Mouse (Mus musculus) gastrocnemius, postnatal 10 days (tissue): ENCODE results near the gene Afg3l1. TPM values are rescaled to one million over a fixed set of nuclear protein-coding genes. Genes with fewer than 3 reads are reported as not detected.
"Not testable (repeated sequence)": the region's sequence is repeated elsewhere in the genome, so short reads cannot be mapped to it uniquely, and the experiment has no call there.

ENCODE experiments used
- DNase-seq: peaks from one replicate; pipeline ENCODE4 v3.0.0; 2021; ENCODE audit warnings: mixed read lengths
- total RNA-seq, 2 experiments: library from RNA; stranded (reverse); gene quantifications; 2 replicates each; pipeline ENCODE4 v1.2.3; 2021

Afg3l1 gene
- total RNA-seq, 2 experiments from 2014 or later: 34.3 to 37.5 TPM

DNA sequence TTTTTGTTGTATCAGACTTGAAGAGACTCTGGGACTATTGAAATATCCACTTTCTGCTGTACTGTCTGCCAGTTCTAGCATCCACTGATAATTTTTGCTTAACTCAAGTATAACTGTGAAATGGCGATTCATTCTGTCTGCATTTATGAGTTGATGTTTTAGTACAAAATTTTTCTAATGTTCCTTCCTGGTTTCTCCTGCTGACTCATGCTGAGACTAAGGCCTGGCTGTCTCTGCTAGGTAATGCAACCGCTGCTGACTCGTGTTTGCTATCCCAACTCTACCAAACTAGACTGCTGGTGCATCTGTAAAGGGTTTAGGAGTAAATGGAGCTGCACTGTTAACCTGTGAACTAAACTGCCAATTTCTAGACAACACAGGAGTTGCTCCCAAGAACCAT is 10.2 kb upstream of the Afg3l1 start:
- no peak for DNase-seq

DNA sequence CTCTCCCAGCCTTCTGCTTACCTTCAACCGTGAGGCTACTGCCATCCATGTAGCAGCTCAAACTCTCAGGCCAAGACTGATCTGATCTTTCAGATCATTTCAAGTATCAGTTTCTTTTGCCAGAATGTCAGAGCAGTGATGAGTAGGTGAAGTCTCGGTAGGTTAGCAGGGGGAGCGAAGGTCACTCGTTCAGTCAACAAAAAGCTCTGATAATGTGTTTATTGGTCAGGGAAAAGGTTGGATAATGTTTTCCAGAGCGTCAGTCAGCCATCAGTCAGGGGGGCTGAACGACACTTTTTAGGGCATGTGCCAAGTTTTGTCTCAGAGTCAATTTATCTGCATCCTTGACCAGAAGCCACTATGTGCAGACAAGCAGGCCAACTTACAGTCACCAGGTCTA is 4.7 kb upstream of the Afg3l1 start:
- not testable (repeated sequence) for DNase-seq

- not testable (repeated sequence) for DNase-seq
These were observed 3.2 kb upstream of the Afg3l1 start for GRCm38 (mm10) chr8:123474549-123474948.

DNA sequence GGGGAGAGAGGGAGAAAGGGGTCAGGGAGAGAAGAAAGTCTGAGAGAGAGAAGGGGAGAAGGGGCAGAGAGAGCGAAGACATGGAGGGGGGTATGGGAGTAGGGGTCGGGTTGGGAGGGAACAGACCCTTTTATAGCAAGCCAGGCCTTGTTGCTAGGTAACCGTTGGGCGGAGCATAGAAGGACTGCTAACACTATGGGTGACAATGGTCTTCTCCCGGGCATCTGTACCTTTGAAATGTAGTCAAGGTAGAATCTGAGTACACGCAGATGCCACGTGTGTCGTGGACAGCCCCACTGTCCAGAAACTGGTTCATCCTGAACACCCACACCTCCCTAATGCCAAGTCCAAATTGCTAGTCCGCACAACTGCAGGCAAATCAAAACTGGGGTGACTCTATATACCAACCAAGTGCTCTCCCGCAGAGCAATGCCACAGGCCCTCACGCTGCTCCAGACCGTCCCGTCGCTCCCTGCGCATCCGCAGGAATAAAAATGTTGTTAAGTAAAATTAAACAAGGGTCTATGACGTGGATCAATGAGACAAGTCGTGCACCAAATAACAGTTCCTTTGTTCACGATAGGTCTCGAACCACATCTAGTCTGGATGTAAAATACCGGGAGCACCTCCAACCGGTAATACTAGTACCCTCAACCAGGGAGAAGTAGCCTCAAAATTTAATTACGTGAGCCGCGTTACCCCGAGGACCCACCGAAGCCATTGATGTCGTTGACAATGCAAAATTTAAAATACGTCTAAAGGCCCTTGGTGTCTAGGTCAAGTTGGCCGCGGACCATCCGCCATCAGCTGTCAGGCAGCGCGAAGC is 579 bp upstream of the Afg3l1 start:
- no peak for DNase-seq

GRCm38 (mm10) chr8:123478456-123479218 is 934 bp downstream of the Afg3l1 start:
- DNase-seq: no peak

- DNase-seq: no peak
These were observed 4.9 kb downstream of the Afg3l1 start for GRCm38 (mm10) chr8:123482627-123483026.

DNA sequence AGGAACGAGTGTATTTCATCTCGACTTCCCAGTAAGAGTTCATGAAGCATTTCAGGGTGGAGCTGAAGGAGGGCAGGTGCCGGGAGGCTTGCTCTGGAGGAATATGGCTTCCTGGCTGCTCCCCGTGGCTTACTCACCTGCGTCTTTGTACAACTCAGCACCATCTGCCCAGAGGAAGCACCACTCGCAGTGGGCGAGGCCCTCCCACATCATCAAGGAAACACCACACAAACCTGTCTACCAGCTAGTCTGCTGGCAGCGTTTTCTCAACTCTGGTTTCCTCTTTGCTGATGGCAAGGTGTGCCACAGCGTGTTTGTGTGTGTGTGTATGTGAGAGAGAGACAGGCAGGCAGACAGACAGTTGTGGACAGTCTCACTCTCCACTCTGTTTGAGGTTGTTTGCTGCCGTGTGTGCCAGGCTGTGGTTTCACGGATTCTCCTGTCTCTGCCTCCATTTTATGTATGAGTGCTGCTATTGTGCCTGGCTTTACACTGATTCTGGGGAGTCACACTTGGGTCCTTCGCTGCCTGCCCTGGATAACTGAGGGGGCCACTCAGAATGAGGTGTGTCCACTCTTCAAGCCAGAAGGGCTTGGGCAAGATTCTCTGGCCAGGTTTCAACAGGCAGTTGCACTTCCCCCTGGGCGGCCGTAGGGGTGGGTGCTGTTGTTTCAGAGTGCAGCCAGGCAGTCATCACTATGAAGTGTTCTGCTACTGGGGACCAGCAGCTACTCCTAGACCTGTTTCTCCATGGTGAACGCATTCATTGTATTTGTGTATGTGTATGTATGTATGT is 13.8 kb downstream of the Afg3l1 start:
- no peak for DNase-seq

- no peak for DNase-seq
These were observed 15.2 kb downstream of the Afg3l1 start for GRCm38 (mm10) chr8:123492898-123493297.

DNA sequence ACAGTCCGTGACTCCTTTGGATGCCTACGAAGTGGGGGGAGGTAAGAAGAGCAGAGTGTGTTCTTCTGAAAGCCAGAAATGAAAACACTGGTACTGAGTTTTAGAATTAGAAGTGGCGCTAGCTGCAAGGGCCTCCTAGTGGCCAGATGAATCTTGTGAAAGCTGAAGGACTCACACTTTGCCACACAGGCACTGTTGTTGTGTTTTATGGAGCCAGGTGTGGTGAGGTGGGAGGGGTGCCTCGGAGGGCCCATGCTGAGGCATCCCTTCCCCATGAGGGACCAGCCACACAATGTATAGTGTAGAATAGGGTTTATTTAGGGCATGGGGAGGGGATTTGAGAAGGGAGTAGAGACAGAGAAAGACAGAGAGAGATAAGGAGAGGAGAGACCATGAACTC is 20.0 kb downstream of the Afg3l1 start:
- no peak for DNase-seq

- DNase-seq: no peak
These were observed 21.3 kb downstream of the Afg3l1 start for GRCm38 (mm10) chr8:123498963-123499362.

- no peak for DNase-seq
These were observed 21.9 kb downstream of the Afg3l1 start for GRCm38 (mm10) chr8:123499556-123499955.

DNA sequence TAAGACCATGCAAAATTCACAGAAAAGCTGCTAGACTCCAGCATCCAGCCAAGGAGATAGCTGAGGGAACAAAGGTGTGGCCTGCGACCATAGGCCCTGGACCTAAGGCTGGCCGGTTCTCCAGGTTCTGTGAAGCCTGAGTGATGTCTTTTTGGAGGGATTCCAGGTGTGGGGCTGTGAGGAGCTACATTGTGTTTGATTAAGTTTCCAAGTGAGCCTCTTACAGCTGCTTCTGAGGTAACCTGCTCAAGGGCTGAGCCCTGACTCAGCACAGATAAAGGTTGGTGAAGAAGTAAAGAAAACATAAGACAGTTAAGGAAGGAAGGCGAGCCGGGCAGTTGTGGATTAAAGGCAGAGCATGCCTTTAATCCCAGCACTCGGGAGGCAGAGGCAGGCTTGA is 24.5 kb downstream of the Afg3l1 start:
- no peak for DNase-seq

GRCm38 (mm10) chr8:123503801-123504467 is 26.2 kb downstream of the Afg3l1 start:
- DNase-seq: no peak

- no peak for DNase-seq
These were observed 27.0 kb downstream of the Afg3l1 start for GRCm38 (mm10) chr8:123504591-123505195.

- DNase-seq: no peak
These were observed 27.6 kb downstream of the Afg3l1 start for GRCm38 (mm10) chr8:123505267-123505666.

DNA sequence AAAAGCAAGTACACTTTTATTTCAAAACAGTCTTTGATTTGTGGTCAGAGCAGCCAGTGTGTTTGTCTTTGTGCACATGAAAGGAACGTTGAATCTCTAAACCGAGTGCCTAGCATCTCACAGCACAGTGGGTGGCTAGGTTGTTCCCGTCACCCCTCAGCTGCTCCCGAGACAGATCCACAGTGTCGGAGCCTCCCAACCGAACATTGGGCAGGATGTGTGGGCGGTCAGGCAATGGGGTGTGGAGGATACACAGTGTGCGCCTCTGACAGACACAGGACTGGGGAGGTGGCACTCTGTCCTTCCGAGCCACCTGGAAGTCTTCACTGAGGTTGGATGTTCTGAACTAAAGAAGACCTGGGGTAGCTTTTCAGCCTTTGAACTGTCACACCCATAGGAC is 28.0 kb downstream of the Afg3l1 start:
- no peak for DNase-seq

- DNase-seq: no peak
These were observed 29.4 kb downstream of the Afg3l1 start for GRCm38 (mm10) chr8:123507153-123507552.

DNA sequence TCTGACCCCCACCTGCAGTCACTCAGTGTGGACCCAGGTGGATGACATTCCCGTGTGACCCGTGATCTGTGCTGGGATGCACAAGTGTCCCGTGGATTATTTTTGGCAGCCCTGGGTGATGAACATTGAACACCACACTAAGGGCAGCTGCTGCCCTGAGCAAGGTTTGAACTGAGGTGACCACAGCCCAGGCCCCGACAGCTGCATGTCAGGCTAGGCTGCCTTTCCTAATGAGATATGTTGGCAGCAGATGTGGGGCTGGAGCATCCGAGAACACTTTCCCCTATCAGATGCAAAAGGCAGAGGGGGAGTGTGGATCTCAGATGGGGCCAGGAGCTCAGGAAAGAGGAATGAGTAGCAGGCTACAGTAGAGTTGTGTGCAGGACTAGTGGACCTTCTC is 33.1 kb downstream of the Afg3l1 start:
- no peak for DNase-seq

DNA sequence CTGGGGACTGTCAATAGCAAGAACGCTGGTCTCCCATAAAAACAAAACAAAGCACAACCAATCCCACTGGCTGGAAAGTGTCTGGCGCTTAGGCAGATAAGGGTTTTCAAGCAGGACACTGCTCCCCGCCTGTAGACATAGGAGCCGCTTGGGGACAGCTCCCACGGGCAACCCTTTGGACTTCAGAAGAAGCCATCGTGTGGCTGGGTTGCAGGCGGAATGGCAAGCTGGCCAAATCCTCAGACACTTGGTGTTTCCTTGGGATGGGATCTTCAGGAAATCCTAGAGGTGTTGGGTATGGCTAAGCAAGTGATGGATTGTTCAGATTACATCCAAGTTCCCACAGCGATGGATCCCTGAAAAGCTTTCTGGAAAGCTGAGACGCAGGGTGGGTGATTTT is 36.4 kb downstream of the Afg3l1 start:
- DNase-seq: no peak

- DNase-seq: peak; percentile 51
These were observed 37.3 kb downstream of the Afg3l1 start, which contains the start of gene Dbndd1 for GRCm38 (mm10) chr8:123514781-123515539. TSS of gene Dbndd1 (minus strand) at chr8:123515463.

DNA sequence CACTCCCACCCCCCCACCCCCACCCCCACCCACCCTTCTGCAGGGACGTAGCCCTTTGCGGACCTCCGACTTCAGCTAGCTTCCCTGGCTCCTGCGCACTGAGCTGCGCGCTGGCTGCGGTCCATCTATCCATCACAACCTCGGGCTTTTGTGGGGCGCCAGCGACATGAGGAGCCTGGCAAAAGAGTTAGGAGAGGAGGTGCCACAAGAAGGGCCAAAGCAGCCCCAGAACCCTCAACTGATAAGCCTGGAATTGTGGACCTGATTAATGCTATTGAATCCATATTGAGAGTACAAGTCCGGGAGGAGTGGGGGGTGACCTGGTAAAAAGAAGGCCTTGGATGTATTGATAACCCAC is 37.8 kb downstream of the Afg3l1 start:
- DNase-seq: no peak
